Mouse (Mus musculus) liver, embryonic 12.5 days (tissue): ENCODE results near the gene Pde5a. TPM values are rescaled to one million over a fixed set of nuclear protein-coding genes. Genes with fewer than 3 reads are reported as not detected.

Experiments
- ATAC-seq: fragments of 200-750 bp; cut with Nextera tagmentation; 2 replicates; pipeline ENCODE4 v1.8.0; 2017; ENCODE audit warnings: moderate number of reproducible peaks, mild to moderate bottlenecking, moderate library complexity
- H3K27ac ChIP-seq: fragments of 300-500 bp; sonication (generic); 2 replicates; pipeline ENCODE4 v1.5.1; 2016; ENCODE audit warnings: mild to moderate bottlenecking
- H3K27me3 ChIP-seq: fragments of 300-500 bp; sonication (generic); replicated peaks from 2 replicates; pipeline ENCODE4 v1.6.1; 2016; ENCODE audit warnings: mild to moderate bottlenecking, moderate library complexity
- H3K36me3 ChIP-seq: fragments of 300-500 bp; sonication (generic); 2 replicates; pipeline ENCODE4 v1.6.1; 2016; ENCODE audit warnings: mild to moderate bottlenecking, moderate library complexity
- H3K4me1 ChIP-seq: fragments of 300-500 bp; sonication (generic); 2 replicates; pipeline ENCODE4 v1.6.1; 2016
- H3K4me2 ChIP-seq: fragments of 300-500 bp; sonication (generic); 2 replicates; pipeline ENCODE4 v1.6.1; 2016; ENCODE audit warnings: mild to moderate bottlenecking, moderate library complexity
- H3K4me3 ChIP-seq: fragments of 300-500 bp; sonication (generic); 2 replicates; pipeline ENCODE4 v1.5.1; 2016; ENCODE audit warnings: mild to moderate bottlenecking, moderate library complexity
- H3K9ac ChIP-seq: fragments of 300-500 bp; sonication (generic); 2 replicates; pipeline ENCODE4 v1.6.1; 2016; ENCODE audit warnings: mild to moderate bottlenecking, moderate library complexity
- H3K9me3 ChIP-seq: fragments of 300-500 bp; sonication (generic); replicated peaks from 2 replicates; pipeline ENCODE4 v1.6.1; 2016; ENCODE audit warnings: mild to moderate bottlenecking, moderate library complexity
- WGBS: fragments of 180-500 bp; shearing (Covaris S2); methylation state at CpG from one replicate; pipeline ENCODE4 v1.1.7; 2016; ENCODE audit not compliant: insufficient replicate concordance; 5-methylcytosine and 5-hydroxymethylcytosine counted together
- polyA plus RNA-seq: library from polyadenylated mRNA; unstranded; fragments of >200 nt; fragmentation: Nextera tagmentation; extraction: Ambion mirVana; gene quantifications from 2 replicates; pipeline ENCODE4 v1.2.1, GENCODE M21; 2016

Pde5a gene
- polyA plus RNA-seq, 1 experiment from 2014 or later: 2.6 TPM

DNA sequence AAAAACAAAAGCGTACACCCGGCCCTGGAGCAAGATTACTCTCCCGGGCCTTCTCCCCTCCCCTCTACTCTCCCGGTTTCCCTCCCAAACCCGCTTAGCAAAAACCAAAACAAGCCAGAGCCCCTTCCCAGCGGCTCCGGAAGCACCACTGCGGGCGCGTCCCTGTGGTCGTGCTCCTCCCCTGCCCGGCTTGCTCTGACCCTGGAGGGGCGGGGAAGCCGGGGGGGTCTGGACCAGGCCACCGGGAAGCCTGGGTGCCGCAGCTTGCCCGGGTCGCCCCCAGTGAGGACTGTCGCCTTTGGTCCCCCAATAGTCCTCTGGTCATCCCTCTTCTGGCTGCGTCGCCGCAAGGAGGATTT lies 833 bp downstream of the Pde5a start:
- Histone ChIP-seq H3K4me1 (peaks cover 16% of the 10 kb centered on the region; the same call in 1 of the 2 replicates), H3K27ac (peak overlapping the region; percentile 63), H3K9me3 (no peaks in the 10 kb centered on the region), H3K36me3 (no peaks in the 10 kb centered on the region), H3K4me2 (peak overlapping the region; percentile 90), H3K9ac (peak overlapping the region; percentile 63), H3K27me3 (peaks cover 39% of the 10 kb centered on the region), H3K4me3 (peak overlapping the region; percentile 66)
- WGBS: 1% methylated on average over 20 of the region's 22 CpGs
- ATAC-seq: peak; percentile 56

DNA sequence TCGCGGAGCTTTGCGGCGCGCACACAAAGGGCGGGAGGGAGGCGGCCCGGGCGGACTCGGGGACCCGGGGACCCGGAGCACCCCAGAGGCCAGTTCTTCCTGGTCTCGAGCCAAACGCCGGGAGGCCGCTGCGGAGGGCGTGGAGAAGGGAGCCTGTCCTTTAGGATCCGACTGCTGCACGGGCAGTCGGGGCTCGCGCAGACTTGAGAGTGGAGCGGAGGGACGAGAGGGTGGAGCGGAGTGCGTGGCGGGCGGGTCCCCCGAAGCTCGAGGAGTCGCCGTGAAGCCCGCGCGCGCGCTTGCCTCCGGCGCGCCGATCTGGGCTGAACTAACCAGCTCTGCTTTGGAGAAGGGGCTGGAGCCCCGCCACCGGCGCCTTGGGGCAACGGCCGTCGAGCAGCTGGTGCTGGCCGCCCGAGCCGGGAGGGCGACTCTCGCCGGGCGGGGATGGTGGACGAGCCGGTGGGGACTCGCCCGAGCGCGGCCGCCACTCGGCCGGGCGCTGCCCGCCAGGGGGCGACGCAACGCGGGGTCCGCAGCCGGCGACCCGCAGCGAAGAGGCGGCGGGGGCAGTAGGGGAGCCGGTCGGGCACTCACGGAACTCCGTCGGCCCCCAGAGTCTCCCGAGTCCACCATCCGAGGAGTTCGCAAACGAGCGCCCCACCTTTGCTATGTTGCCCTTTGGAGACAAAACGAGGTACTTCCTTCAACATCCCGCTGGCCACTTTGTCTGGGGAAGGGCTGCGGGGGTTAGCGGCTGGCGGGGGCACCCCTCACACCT lies 1.4 kb downstream of the Pde5a start:
- peaks cover 16% of the 10 kb centered on the region; the same call in 1 of the 2 replicates for H3K4me1 ChIP-seq
- H3K27me3 ChIP-seq: peaks cover 39% of the 10 kb centered on the region
- peak overlapping the region; percentile 63 for H3K27ac ChIP-seq
- no peaks in the 10 kb centered on the region for H3K9me3 ChIP-seq
- peak overlapping the region; percentile 90 for H3K4me2 ChIP-seq
- H3K36me3 ChIP-seq: no peaks in the 10 kb centered on the region
- H3K9ac ChIP-seq: peak overlapping the region; percentile 63
- under 1% methylated on average over 90 of the region's 92 CpGs for WGBS
- ATAC-seq: peak; percentile 67
- peak overlapping the region; percentile 66 for H3K4me3 ChIP-seq

DNA sequence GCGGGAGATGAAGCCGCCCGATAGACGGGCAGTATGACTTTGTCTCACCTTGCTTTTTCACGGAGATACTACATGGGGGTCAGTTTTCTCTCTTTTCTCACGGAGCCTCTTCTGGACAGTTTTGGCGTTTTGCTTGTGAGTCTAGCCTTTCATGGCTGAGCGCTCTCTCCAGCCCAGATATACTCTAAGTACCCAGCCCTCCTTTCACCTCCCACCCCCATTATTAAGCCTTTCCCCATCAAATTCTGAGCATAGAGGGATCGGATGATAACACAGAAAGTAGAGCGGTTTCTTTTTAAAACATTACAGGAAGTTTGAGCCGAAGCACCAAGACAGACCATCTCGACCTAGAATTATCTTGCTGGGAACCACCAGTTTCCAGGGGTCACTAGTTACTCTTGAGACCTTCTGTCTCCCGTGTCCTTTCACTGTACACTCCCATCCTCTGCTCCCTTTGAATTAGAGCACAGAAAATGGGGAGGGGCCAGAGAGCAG lies 2.0 kb downstream of the Pde5a start:
- Histone ChIP-seq H3K9me3 (no peaks in the 10 kb centered on the region), H3K36me3 (no peaks in the 10 kb centered on the region), H3K4me2 (peak overlapping the region; percentile 90), H3K4me3 (peak overlapping the region; percentile 66), H3K9ac (peak overlapping the region; percentile 63; the same call in 1 of the 2 replicates), H3K4me1 (peaks cover 16% of the 10 kb centered on the region; the same call in 1 of the 2 replicates), H3K27me3 (peaks cover 39% of the 10 kb centered on the region), H3K27ac (peak overlapping the region; percentile 63; the same call in 1 of the 2 replicates)
- no peak for ATAC-seq
- WGBS: 2% methylated on average over 13 of the region's 13 CpGs

DNA sequence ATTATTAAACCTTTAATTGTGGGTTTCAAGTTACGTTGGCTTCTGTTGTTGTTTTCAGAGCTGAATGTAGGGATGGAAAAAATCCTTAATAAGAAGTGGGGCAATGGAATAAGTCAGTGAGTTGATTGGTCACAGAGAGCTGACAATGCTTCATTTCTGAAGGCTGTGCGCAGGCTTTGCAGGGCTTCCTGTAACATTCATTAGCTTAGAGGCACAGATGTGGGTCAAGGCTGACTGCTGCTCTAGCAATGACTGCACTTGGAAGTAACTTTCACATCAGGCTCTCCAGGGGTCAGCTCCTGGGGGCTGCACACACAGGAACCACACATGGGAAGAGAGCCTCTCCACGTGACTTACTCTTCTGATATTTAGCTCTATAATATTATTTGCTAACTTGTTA lies 5.1 kb downstream of the Pde5a start:
- no peak overlapping the region for H3K27ac ChIP-seq

DNA sequence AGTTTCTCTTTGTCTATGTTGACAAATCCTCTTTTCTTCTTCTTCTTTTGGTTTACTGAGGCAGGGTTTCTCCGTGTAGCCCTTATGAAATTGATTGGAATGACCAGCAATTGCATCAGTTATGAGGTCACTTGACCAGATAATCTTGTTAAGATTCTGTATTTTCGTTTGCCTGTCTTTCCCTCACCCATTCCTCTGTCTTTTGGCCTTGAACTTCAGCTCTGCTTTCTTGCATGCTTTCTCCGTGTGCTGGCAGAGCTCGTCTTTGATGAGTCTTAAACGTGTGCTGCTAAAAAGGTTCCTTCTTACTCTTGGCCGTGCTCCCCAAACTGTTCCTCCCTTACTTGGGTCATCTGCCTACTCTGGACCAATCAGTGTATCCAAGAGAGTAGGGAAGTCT lies 5.6 kb downstream of the Pde5a start:
- Histone ChIP-seq H3K27ac (no peak overlapping the region), H3K4me3 (no peak overlapping the region), H3K36me3 (no peaks in the 10 kb centered on the region), H3K4me2 (no peak overlapping the region), H3K9me3 (no peaks in the 10 kb centered on the region), H3K4me1 (peaks cover 11% of the 10 kb centered on the region; the same call in 1 of the 2 replicates), H3K9ac (no peak overlapping the region), H3K27me3 (peaks cover 27% of the 10 kb centered on the region)
- no peak for ATAC-seq
- 59% methylated on average over 6 of the region's 6 CpGs for WGBS

More for the DNA sequence above, 5.1 kb downstream of the Pde5a start:
- Histone ChIP-seq H3K9me3 (no peaks in the 10 kb centered on the region), H3K4me2 (no peak overlapping the region), H3K4me1 (peaks cover 13% of the 10 kb centered on the region; the same call in 1 of the 2 replicates), H3K27me3 (peaks cover 33% of the 10 kb centered on the region), H3K4me3 (no peak overlapping the region), H3K9ac (no peak overlapping the region), H3K36me3 (no peaks in the 10 kb centered on the region)
- WGBS: 74% methylated on average over 3 of the region's 3 CpGs
- no peak for ATAC-seq

DNA sequence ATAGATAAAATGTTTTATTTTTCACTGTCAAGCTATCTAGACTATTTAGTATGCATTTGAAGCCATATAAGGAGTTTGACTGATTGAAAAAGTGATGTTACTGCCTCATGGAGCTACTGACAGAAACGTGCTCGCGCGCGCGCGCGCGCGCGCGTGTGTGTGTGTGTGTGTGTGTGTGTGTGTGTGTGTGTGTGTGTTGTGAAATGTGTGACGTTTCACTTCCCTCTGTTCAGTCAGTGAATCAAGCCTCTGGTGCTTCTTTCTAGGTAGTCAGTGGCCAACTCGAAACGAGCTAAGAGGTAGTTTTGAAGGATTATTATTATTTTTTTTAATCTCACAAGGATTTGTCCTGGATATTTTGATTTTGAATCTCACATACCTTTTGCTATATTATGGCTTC lies 10.7 kb downstream of the Pde5a start:
- H3K9ac ChIP-seq: no peak overlapping the region
- no peak overlapping the region for H3K4me2 ChIP-seq
- H3K27ac ChIP-seq: no peak overlapping the region
- H3K4me3 ChIP-seq: no peak overlapping the region
- no peaks in the 10 kb centered on the region for H3K4me1 ChIP-seq
- H3K27me3 ChIP-seq: no peaks in the 10 kb centered on the region
- H3K36me3 ChIP-seq: no peaks in the 10 kb centered on the region
- no peak for ATAC-seq
- 88% methylated on average over 15 of the region's 15 CpGs for WGBS
- no peaks in the 10 kb centered on the region for H3K9me3 ChIP-seq

DNA sequence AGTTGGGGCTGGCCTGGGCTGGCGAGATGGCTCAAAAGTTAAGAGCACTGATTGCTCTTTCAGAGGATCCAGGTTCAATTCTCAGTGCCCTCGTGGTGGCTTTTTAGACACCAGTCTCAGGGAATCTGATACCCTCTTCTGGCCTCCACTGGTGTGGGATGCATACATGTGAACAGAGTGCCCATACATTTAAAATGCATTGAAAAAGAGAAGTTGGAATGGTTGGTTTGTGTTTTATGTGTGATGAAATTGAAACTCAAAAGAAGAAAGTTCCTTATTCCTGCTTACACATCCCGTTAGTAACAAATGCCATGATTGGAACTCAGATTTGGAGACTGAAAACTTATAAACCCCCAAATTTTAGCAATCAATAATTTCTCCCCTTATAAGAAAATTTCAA lies 15.5 kb downstream of the Pde5a start:
- Histone ChIP-seq H3K4me1 (no peaks in the 10 kb centered on the region), H3K4me3 (no peak overlapping the region), H3K9me3 (peaks cover 5% of the 10 kb centered on the region; the same call in 1 of the 2 replicates), H3K4me2 (no peak overlapping the region), H3K9ac (no peak overlapping the region), H3K27me3 (no peaks in the 10 kb centered on the region), H3K36me3 (no peaks in the 10 kb centered on the region), H3K27ac (no peak overlapping the region)
- no peak for ATAC-seq
- 66% methylated on average over 3 of the region's 3 CpGs for WGBS

DNA sequence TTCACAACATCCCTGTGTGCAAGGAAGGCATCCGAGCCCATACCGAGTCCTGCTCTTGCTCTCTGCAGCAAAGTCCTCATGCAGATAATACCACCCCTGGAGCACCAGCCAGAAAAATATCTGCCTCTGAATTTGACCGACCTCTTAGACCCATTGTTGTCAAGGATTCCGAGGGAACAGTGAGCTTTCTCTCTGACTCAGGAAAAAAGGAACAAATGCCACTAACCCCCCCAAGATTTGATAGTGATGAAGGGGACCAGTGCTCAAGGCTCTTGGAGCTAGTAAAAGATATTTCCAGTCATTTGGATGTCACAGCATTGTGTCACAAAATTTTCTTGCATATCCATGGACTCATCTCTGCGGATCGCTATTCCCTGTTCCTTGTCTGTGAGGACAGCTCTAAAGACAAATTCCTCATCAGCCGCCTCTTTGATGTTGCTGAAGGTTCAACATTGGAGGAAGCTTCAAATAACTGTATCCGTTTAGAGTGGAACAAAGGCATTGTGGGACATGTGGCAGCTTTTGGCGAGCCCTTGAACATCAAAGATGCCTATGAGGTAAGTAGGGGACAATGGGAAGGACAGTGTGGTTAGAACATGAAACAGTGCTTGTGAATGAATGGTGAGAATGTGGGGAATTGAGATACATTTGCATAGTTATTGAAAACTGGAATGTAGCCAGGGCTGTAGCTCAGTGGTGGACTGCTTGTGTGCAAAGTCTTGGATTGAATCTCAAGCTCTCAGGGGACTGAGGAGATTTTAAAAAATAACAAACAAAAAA lies 19.4 kb downstream of the Pde5a start:
- H3K9ac ChIP-seq: no peak overlapping the region
- WGBS: 77% methylated on average over 9 of the region's 9 CpGs
- ATAC-seq: no peak
- no peak overlapping the region for H3K4me3 ChIP-seq
- H3K4me1 ChIP-seq: no peaks in the 10 kb centered on the region
- peaks cover 5% of the 10 kb centered on the region; the same call in 1 of the 2 replicates for H3K9me3 ChIP-seq
- no peak overlapping the region for H3K4me2 ChIP-seq
- H3K27ac ChIP-seq: no peak overlapping the region
- H3K27me3 ChIP-seq: no peaks in the 10 kb centered on the region
- H3K36me3 ChIP-seq: no peaks in the 10 kb centered on the region

DNA sequence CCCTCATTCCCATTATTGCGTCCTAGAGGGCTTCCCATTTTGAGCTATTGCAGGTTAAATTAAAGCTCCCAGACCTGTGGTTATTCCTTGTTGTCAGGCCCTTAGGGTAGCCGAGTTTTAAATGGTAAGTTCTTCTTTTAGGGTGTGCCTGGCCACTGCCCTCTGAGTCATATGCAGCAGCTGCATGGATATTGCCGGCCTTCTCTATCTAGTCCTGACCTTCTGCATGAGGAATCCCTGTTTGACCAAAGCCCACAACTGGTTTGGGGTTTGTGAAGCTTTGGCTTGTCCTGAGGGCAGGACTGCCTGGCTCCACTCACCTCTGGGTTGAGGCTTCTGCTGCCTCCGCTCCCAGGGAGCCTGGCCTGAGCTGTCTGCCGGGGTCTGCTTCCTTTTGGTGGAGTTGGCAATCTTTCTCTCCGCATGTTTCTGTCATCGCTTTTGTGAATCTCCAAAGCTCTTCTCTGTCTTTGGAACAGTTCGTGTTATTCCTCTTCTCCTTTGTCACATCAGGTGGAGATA lies 34.6 kb downstream of the Pde5a start:
- no peaks in the 10 kb centered on the region for H3K4me1 ChIP-seq
- no peaks in the 10 kb centered on the region for H3K36me3 ChIP-seq
- H3K4me3 ChIP-seq: no peak overlapping the region
- WGBS: 68% methylated on average over 8 of the region's 8 CpGs
- no peaks in the 10 kb centered on the region for H3K27me3 ChIP-seq
- no peak for ATAC-seq
- no peak overlapping the region for H3K4me2 ChIP-seq
- H3K9me3 ChIP-seq: no peaks in the 10 kb centered on the region
- H3K9ac ChIP-seq: no peak overlapping the region
- no peak overlapping the region for H3K27ac ChIP-seq

DNA sequence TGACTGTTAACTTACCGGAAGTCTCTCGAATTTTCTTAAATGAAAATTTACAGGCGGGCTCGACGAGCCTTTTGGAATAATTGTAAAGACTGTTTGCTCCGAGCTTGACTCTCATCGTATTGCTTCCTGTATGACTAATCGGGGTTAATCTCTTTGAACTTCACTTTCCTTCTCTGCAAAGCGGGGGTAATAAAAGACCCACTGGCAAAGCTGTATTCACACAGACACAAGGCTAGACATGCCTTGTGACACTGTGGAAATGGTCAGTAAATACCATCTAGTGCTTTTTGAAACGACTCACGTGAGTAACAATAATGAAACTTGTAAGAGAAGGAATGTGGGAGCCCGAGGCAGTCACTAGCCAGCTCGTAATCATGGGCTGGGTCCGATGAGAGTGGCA lies 35.0 kb downstream of the Pde5a start:
- Histone ChIP-seq H3K9me3 (no peaks in the 10 kb centered on the region), H3K4me2 (no peak overlapping the region), H3K27me3 (no peaks in the 10 kb centered on the region), H3K36me3 (no peaks in the 10 kb centered on the region), H3K4me3 (no peak overlapping the region), H3K27ac (no peak overlapping the region), H3K9ac (no peak overlapping the region), H3K4me1 (no peaks in the 10 kb centered on the region)
- ATAC-seq: no peak
- WGBS: 69% methylated on average over 14 of the region's 14 CpGs

DNA sequence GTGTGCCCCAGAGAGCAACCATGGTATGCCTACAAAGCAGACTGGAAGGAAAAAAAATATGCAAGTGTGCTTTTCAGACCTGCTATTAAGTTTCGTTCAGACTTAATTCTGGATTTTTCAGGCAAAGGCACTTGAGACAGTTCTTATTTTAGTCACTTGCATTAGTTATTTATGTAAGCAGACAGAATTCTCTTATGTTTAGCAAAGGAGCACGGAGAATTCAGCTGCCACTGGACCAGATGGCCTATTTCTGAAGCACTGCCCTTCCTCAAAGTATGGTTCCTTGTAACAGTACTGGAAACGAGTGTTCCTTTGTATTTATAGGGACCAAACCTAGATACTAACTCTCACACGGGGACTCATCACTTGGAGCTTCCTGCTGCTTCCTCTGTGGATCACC lies 38.2 kb downstream of the Pde5a start:
- 55% methylated on average over 4 of the region's 4 CpGs for WGBS
- no peak for ATAC-seq
- Histone ChIP-seq H3K27me3 (no peaks in the 10 kb centered on the region), H3K9me3 (no peaks in the 10 kb centered on the region), H3K4me2 (no peak overlapping the region), H3K27ac (no peak overlapping the region), H3K4me1 (no peaks in the 10 kb centered on the region), H3K4me3 (no peak overlapping the region), H3K9ac (no peak overlapping the region), H3K36me3 (no peaks in the 10 kb centered on the region)

DNA sequence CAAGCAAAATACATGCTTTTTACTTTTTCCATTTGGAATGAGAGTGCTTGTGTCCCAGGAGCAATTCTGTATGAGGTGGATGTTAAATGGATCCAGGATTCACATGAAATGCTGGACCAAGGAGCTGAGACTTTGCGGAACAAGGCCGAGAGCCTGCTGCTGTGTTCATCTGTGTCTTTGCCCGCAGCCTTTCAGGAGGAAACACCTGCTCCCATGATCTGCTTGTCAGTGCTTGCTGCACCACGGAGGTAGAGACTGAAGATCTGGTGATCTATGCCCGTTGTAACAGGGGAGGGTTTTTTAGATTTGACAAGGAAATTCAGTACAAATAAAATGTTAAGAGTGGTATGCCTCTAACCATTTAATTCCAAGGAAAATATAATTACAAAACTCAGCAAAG lies 39.1 kb downstream of the Pde5a start:
- Histone ChIP-seq H3K4me1 (no peaks in the 10 kb centered on the region), H3K4me3 (no peak overlapping the region), H3K36me3 (no peaks in the 10 kb centered on the region), H3K9ac (no peak overlapping the region), H3K9me3 (no peaks in the 10 kb centered on the region), H3K27ac (no peak overlapping the region), H3K4me2 (no peak overlapping the region), H3K27me3 (no peaks in the 10 kb centered on the region)
- no peak for ATAC-seq
- 62% methylated on average over 5 of the region's 5 CpGs for WGBS
